Mouse (Mus musculus) liver, postnatal 0 days (tissue): ENCODE measurements around the gene D2hgdh. TPM values are rescaled to one million over a fixed set of nuclear protein-coding genes. Genes with fewer than 3 reads are reported as not detected.

Source experiments
- ATAC-seq: fragments of 200-750 bp; cut with Nextera tagmentation; 2 replicates; pipeline ENCODE4 v1.8.0; 2017; ENCODE audit warnings: mild to moderate bottlenecking, moderate library complexity
- DNase-seq: peaks from one replicate; pipeline ENCODE4 v3.0.0-alpha.2; 2016
- H3K27ac ChIP-seq: fragments of 300-500 bp; sonication (generic); 2 replicates; pipeline ENCODE4 v1.5.1; 2014; ENCODE audit warnings: antibody characterized with exemption, moderate library complexity, mild to moderate bottlenecking, low read depth
- H3K27me3 ChIP-seq: fragments of 300-500 bp; sonication (generic); 2 replicates; pipeline ENCODE4 v1.6.1; 2014; ENCODE audit warnings: low read length, control low read depth, mixed read lengths; ENCODE audit not compliant: insufficient read depth
- H3K36me3 ChIP-seq: fragments of 300-500 bp; sonication (generic); replicated peaks from 2 replicates; pipeline ENCODE4 v1.6.1; 2014; ENCODE audit warnings: mild to moderate bottlenecking, control low read depth, low read length, moderate library complexity, mixed read lengths; ENCODE audit not compliant: insufficient read depth
- H3K4me1 ChIP-seq: fragments of 300-500 bp; sonication (generic); 2 replicates; pipeline ENCODE4 v1.6.1; 2014; ENCODE audit warnings: antibody characterized with exemption, mild to moderate bottlenecking, control low read depth; ENCODE audit not compliant: insufficient read depth
- H3K4me2 ChIP-seq: fragments of 300-500 bp; sonication (generic); 2 replicates; pipeline ENCODE4 v1.6.1; 2014; ENCODE audit warnings: low read depth, mild to moderate bottlenecking, low read length, moderate library complexity, mixed read lengths
- H3K4me3 ChIP-seq: fragments of 300-500 bp; sonication (generic); 2 replicates; pipeline ENCODE4 v1.5.1; 2014; ENCODE audit warnings: low read depth, low read length
- H3K9ac ChIP-seq: fragments of 300-500 bp; sonication (generic); replicated peaks from 2 replicates; pipeline ENCODE4 v1.6.1; 2014; ENCODE audit warnings: mild to moderate bottlenecking, moderate library complexity
- H3K9me3 ChIP-seq: fragments of 300-500 bp; sonication (generic); 2 replicates; pipeline ENCODE4 v1.6.1; 2016; ENCODE audit warnings: mild to moderate bottlenecking, control low read depth, low read length, mixed read lengths
- CTCF ChIP-seq: sonication (generic); IDR thresholded peaks from 2 replicates; pipeline ENCODE4 v1.5.1; 2016; ENCODE audit warnings: antibody characterized with exemption, low read depth
- EP300 ChIP-seq: IDR thresholded peaks from 2 replicates; pipeline ENCODE4 v1.6.1; 2016; ENCODE audit warnings: antibody characterized with exemption, low read depth, mild to moderate bottlenecking
- WGBS: fragments of 180-500 bp; shearing (Covaris S2); extraction: QIAGEN DNeasy Blood & Tissue Kit; methylation state at CpG from one replicate; pipeline ENCODE4 v1.1.7; 2014; ENCODE audit not compliant: insufficient replicate concordance; 5-methylcytosine and 5-hydroxymethylcytosine counted together
- polyA plus RNA-seq: library from polyadenylated mRNA; unstranded; fragments of >200 nt; fragmentation: Nextera tagmentation; extraction: Ambion mirVana; gene quantifications from 2 replicates; pipeline ENCODE4 v1.2.1, GENCODE M21; 2015

The D2hgdh gene
- polyA plus RNA-seq, 1 experiment from 2014 or later = 5.7 TPM

DNA sequence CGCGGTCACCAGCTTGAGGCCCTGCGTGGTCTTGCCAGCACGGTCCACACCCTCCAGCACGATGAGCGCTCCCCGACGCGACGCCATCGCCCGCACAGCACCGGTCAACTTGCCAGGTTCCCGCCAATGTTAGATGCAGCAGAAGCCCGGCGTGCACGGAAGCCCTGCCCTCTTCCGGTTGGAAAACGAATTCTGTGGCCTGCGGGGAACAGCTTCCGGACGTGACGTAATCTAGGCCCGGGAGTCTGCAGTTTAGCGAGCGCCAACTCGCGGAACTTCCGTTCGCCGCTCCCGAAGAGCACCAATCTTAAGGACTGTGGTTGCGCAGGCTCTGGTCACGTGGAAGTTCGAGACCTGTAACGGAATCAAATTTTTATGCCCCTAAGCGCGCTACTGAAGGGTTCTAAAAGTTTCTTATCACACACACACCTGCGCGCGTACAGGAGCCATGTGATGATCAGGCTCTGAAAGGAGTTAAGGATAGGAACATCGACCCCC is 22.9 kb upstream of the D2hgdh start, which contains the start of gene Dtymk:
TSS of gene Dtymk (minus strand) at position 194 of the 498 bp plus-strand sequence.
- DNase-seq (peak; percentile 94), ATAC-seq (peak; percentile 54)
- Histone ChIP-seq H3K27me3 (no peaks in the 10 kb centered on the region), H3K4me2 (peak within 1 kb of the TSS; percentile 93), H3K36me3 (peaks cover 18% of the 10 kb centered on the region), H3K27ac (peak within 1 kb of the TSS; percentile 99), H3K4me1 (peaks cover 36% of the 10 kb centered on the region), H3K9me3 (no peaks in the 10 kb centered on the region), H3K9ac (peak within 1 kb of the TSS; percentile 69), H3K4me3 (peak within 1 kb of the TSS; percentile 65)
- TF ChIP-seq CTCF (peak; percentile 75), EP300 (peak; percentile 74)
- WGBS = under 1% methylated on average over 42 of the region's 42 CpGs

GRCm38 (mm10) chr1:93802771-93803170 is 21.9 kb upstream of the D2hgdh start:
- H3K36me3 ChIP-seq = peaks cover 23% of the 10 kb centered on the region
- no peaks in the 10 kb centered on the region for H3K9me3 ChIP-seq
- TF ChIP-seq EP300 = peak; percentile 58; the same call in 1 of the 2 replicates
- TF ChIP-seq CTCF = no peak
- H3K4me1 ChIP-seq = peaks cover 36% of the 10 kb centered on the region
- no peaks in the 10 kb centered on the region for H3K27me3 ChIP-seq
- peak overlapping the region; percentile 93 for H3K4me2 ChIP-seq
- H3K9ac ChIP-seq = no peak overlapping the region
- H3K4me3 ChIP-seq = peak overlapping the region; percentile 83; the same call in 1 of the 2 replicates
- WGBS = 61% methylated on average over 5 of the region's 5 CpGs
- DNase-seq = no peak
- ATAC-seq = no peak
- peak overlapping the region; percentile 99 for H3K27ac ChIP-seq

DNA sequence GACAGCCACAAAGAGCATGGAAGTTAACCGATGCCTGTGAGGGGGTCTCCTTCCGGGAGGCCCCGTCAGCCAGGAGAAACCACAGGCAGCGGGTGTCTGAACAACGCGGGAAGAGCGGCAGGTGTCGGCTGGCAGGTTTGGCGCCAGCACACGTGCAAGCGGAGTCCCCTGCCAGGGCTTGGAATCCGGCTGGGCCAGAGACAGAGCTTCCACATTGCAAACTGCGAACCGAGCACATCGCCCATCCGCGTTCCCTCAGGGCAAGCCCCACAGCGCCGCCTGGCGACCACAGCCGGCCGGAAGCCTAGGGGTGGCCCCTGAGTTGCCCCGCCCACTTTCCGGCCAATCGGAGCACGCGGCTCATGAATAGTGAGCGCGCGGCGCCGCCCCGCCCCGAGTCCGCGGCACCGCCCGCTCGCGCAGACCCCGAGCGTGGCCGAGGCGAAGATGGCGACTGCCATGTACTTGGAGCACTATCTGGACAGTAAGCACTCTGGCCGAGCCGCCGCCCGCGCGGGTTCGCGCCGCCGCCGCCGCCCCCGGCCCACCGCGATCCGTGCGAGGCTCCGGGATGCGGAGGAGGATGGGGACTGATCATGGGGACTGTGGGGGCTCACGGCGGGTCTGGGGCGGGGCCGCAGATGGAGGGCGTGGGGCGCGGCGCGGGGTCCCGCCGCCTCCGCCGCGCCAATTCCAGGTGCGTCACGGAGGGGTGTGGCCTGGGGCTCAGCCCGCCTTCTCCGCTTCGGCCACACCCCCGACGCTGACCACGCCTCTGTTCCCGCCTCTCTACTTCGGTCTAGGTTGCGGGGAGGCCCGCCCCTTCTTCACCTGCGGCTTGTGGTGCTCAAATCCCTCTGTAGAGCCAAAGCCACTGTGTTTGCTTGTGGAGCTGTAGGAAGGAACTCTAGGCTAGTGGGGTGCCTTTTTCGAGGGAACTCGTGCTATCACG is 20.9 kb upstream of the D2hgdh start, which contains the start of gene Ing5:
TSS of gene Ing5 (plus strand) at position 410 of the 952 bp plus-strand sequence.
- peak; percentile 100 for DNase-seq
- TF ChIP-seq EP300 (no peak; the same call in 1 of the 2 replicates), CTCF (peak; percentile 99)
- H3K4me2 ChIP-seq = peak within 1 kb of the TSS; percentile 93
- no peaks in the 10 kb centered on the region for H3K27me3 ChIP-seq
- H3K9ac ChIP-seq = peak within 1 kb of the TSS; percentile 91
- under 1% methylated on average over 74 of the region's 94 CpGs for WGBS
- peaks cover 36% of the 10 kb centered on the region for H3K4me1 ChIP-seq
- H3K9me3 ChIP-seq = no peaks in the 10 kb centered on the region
- H3K36me3 ChIP-seq = peaks cover 28% of the 10 kb centered on the region
- peak within 1 kb of the TSS; percentile 99 for H3K27ac ChIP-seq
- peak; percentile 90 for ATAC-seq
- H3K4me3 ChIP-seq = peak within 1 kb of the TSS; percentile 83

- Histone ChIP-seq H3K36me3 (peaks cover 29% of the 10 kb centered on the region), H3K27me3 (no peaks in the 10 kb centered on the region), H3K9me3 (no peaks in the 10 kb centered on the region), H3K4me3 (peak overlapping the region; percentile 83), H3K9ac (peak overlapping the region; percentile 91; the same call in 1 of the 2 replicates), H3K4me2 (peak overlapping the region; percentile 93), H3K4me1 (peaks cover 36% of the 10 kb centered on the region), H3K27ac (peak overlapping the region; percentile 99)
- TF ChIP-seq EP300 = no peak
- no peak for TF ChIP-seq CTCF
- ATAC-seq (no peak), DNase-seq (no peak)
- WGBS = 55% methylated on average over 4 of the region's 4 CpGs
Measured at GRCm38 (mm10) chr1:93804818-93805217, 19.9 kb upstream of the D2hgdh start.

DNA sequence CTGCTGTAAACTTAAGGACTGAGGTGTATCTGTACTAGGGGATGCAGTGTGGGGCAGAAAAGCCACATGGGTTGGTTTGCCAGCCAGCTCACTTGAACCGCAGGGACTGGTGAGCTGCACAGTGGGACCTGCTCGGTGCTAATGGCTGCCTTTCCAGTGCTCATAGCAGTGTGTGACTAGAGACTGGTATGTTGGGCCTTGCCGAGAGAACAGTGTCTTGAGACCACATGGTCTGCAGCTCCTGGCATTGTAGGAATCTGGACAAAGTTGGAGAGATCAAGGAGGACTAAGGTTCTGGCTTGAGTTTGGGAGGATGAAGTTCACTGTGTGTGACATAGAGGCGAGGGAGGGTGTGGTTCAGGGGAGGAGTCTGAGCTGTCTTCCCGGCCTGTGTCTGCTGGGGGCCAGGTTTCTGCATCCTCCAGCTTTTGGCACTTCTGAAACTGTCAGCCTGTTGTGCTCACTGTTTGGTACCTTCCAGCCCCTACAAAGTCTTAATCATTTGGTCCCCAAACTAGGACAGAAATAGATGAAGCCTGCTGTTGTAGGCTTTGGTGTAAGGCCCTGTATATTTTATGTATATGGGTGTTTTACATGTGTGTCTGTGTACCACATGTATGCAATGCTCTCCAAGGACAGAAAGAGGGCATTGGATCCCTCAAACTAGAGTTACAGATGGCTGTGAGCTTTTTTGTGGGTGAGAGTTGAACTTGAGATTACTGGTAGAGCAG is 19.3 kb upstream of the D2hgdh start:
- H3K9ac ChIP-seq = peak overlapping the region; percentile 36; the same call in 1 of the 2 replicates
- peaks cover 33% of the 10 kb centered on the region for H3K36me3 ChIP-seq
- peak overlapping the region; percentile 99 for H3K27ac ChIP-seq
- H3K4me2 ChIP-seq = peak overlapping the region; percentile 93
- no peak overlapping the region for H3K4me3 ChIP-seq
- no peak for TF ChIP-seq CTCF
- TF ChIP-seq EP300 = no peak
- 49% methylated on average over 5 of the region's 5 CpGs for WGBS
- DNase-seq (peak; percentile 44), ATAC-seq (no peak)
- H3K4me1 ChIP-seq = peaks cover 36% of the 10 kb centered on the region
- H3K27me3 ChIP-seq = no peaks in the 10 kb centered on the region
- no peaks in the 10 kb centered on the region for H3K9me3 ChIP-seq
